Mouse (Mus musculus) gastrocnemius, postnatal 4 days (tissue): Measurements from ENCODE around the gene Notum. TPM values are rescaled to one million over a fixed set of nuclear protein-coding genes. Genes with fewer than 3 reads are reported as not detected.

ENCODE experiments used
- DNase-seq, 2 experiments: peaks; one replicate each; pipeline ENCODE4 v3.0.0; 2021 to 2022; ENCODE audit warnings: low spot score in 2 of 2, mixed read lengths in 2 of 2
- total RNA-seq, 2 experiments: library from RNA; stranded (reverse); gene quantifications; 2 replicates each; pipeline ENCODE4 v1.2.3; 2021

Notum gene
- total RNA-seq, 2 experiments from 2014 or later = 1.2 to 1.7 TPM

GRCm38 (mm10) chr11:120641255-120641654, 19.7 kb downstream of the Notum start:
- DNase-seq = no peak

- no peak for DNase-seq
Observed at GRCm38 (mm10) chr11:120634810-120635209, 26.2 kb downstream of the Notum start.

- DNase-seq = peak; percentile 87 to 91
Observed at GRCm38 (mm10) chr11:120633520-120634343, 27.2 kb downstream of the Notum start, which contains the start of gene Mafg. Gene Mafg, minus strand, starts transcription at chr11:120633600.

GRCm38 (mm10) chr11:120632559-120633519, 28.1 kb downstream of the Notum start:
- DNase-seq = peak; percentile 52 to 76

GRCm38 (mm10) chr11:120631726-120632448, 29.1 kb downstream of the Notum start:
- DNase-seq = peak in 1 of 2 experiments; percentile 7

- peak in 1 of 2 experiments; percentile 7 for DNase-seq
Observed at GRCm38 (mm10) chr11:120630881-120631725, 29.9 kb downstream of the Notum start.

- peak in 1 of 2 experiments; percentile 19 for DNase-seq
Observed at GRCm38 (mm10) chr11:120630401-120630871, 30.5 kb downstream of the Notum start.

GRCm38 (mm10) chr11:120629911-120630310, 31.1 kb downstream of the Notum start:
- peak in 1 of 2 experiments; percentile 44 for DNase-seq

- DNase-seq = peak in 1 of 2 experiments; percentile 12
Observed at GRCm38 (mm10) chr11:120629341-120629730, 31.6 kb downstream of the Notum start.

- DNase-seq = peak in 1 of 2 experiments; percentile 9
Observed at GRCm38 (mm10) chr11:120628601-120629340, 32.2 kb downstream of the Notum start.

- peak in 1 of 2 experiments; percentile 10 for DNase-seq
Observed at GRCm38 (mm10) chr11:120627468-120628300, 33.3 kb downstream of the Notum start.

- peak in 1 of 2 experiments; percentile 9 for DNase-seq
Observed at GRCm38 (mm10) chr11:120626785-120627467, 34.0 kb downstream of the Notum start.

- DNase-seq = no peak
Observed at GRCm38 (mm10) chr11:120625152-120625775, 35.7 kb downstream of the Notum start, which contains the start of gene Sirt7. Gene Sirt7, minus strand, starts transcription at chr11:120625240.

- DNase-seq = peak; percentile 70 to 89
Observed at GRCm38 (mm10) chr11:120624680-120625111, 36.3 kb downstream of the Notum start.

- DNase-seq = peak in 1 of 2 experiments; percentile 71
Observed at GRCm38 (mm10) chr11:120623961-120624679, 36.9 kb downstream of the Notum start.

- DNase-seq = no peak
Observed at GRCm38 (mm10) chr11:120622805-120623204, 38.2 kb downstream of the Notum start.
